Mouse (Mus musculus) liver, embryonic 16.5 days (tissue): ENCODE measurements around the gene Fam155a. TPM values are rescaled to one million over a fixed set of nuclear protein-coding genes. Genes with fewer than 3 reads are reported as not detected.

Experiments used
- ATAC-seq: fragments of 200-750 bp; cut with Nextera tagmentation; 2 replicates; pipeline ENCODE4 v1.8.0; 2017; ENCODE audit warnings: low read depth, mild to moderate bottlenecking, moderate number of reproducible peaks, moderate library complexity
- H3K27ac ChIP-seq: fragments of 300-500 bp; sonication (generic); 2 replicates; pipeline ENCODE4 v1.5.1; 2014; ENCODE audit warnings: mild to moderate bottlenecking, low read length
- H3K27me3 ChIP-seq: fragments of 300-500 bp; sonication (generic); 2 replicates; pipeline ENCODE4 v1.6.1; 2014; ENCODE audit warnings: low read depth, low read length, mixed read lengths; ENCODE audit not compliant: control insufficient read depth, insufficient read depth
- H3K36me3 ChIP-seq: fragments of 300-500 bp; sonication (generic); 2 replicates; pipeline ENCODE4 v1.6.1; 2014; ENCODE audit warnings: mild to moderate bottlenecking; ENCODE audit not compliant: control insufficient read depth, insufficient read depth
- H3K4me1 ChIP-seq: fragments of 300-500 bp; sonication (generic); 2 replicates; pipeline ENCODE4 v1.6.1; 2014; ENCODE audit warnings: low read depth, low read length, mixed read lengths; ENCODE audit not compliant: control insufficient read depth
- H3K4me2 ChIP-seq: fragments of 300-500 bp; sonication (generic); 2 replicates; pipeline ENCODE4 v1.6.1; 2014; ENCODE audit warnings: low read depth, low read length, mixed read lengths
- H3K4me3 ChIP-seq: fragments of 300-500 bp; sonication (generic); 2 replicates; pipeline ENCODE4 v1.5.1; 2014; ENCODE audit warnings: low read depth, mild to moderate bottlenecking, low read length
- H3K9ac ChIP-seq: fragments of 300-500 bp; sonication (generic); 2 replicates; pipeline ENCODE4 v1.6.1; 2014; ENCODE audit warnings: low read depth, low read length
- H3K9me3 ChIP-seq: fragments of 300-500 bp; sonication (generic); replicated peaks from 2 replicates; pipeline ENCODE4 v1.6.1; 2016; ENCODE audit warnings: low read length; ENCODE audit not compliant: control insufficient read depth
- WGBS: fragments of 180-500 bp; shearing (Covaris S2); extraction: QIAGEN DNeasy Blood & Tissue Kit; methylation state at CpG from one replicate; pipeline ENCODE4 v1.1.7; 2014; ENCODE audit not compliant: insufficient replicate concordance; 5-methylcytosine and 5-hydroxymethylcytosine counted together
- polyA plus RNA-seq: library from polyadenylated mRNA; unstranded; fragments of >200 nt; fragmentation: Nextera tagmentation; extraction: Ambion mirVana; gene quantifications from 2 replicates; pipeline ENCODE4 v1.2.1, GENCODE M21; 2015

Fam155a gene
- polyA plus RNA-seq, 1 experiment from 2014 or later: 0.05 TPM

GRCm38 (mm10) chr8:9367721-9368120 is 403.2 kb downstream of the Fam155a start:
- WGBS: 50% methylated on average over 6 of the region's 6 CpGs
- Histone ChIP-seq H3K9ac (no peak overlapping the region), H3K36me3 (no peaks in the 10 kb centered on the region), H3K4me3 (no peak overlapping the region), H3K27me3 (no peaks in the 10 kb centered on the region), H3K4me1 (no peaks in the 10 kb centered on the region), H3K9me3 (no peaks in the 10 kb centered on the region), H3K4me2 (no peak overlapping the region), H3K27ac (no peak overlapping the region)
- ATAC-seq: no peak

- Histone ChIP-seq H3K4me2 (no peak overlapping the region), H3K27me3 (no peaks in the 10 kb centered on the region), H3K9ac (no peak overlapping the region), H3K4me1 (no peaks in the 10 kb centered on the region), H3K9me3 (no peaks in the 10 kb centered on the region), H3K36me3 (no peaks in the 10 kb centered on the region), H3K4me3 (no peak overlapping the region), H3K27ac (no peak overlapping the region)
- no peak for ATAC-seq
- WGBS: 46% methylated on average over 1 of the region's 1 CpGs
These were observed 405.6 kb downstream of the Fam155a start for GRCm38 (mm10) chr8:9365381-9365780.

- H3K27ac ChIP-seq: no peak overlapping the region
- H3K9me3 ChIP-seq: no peaks in the 10 kb centered on the region
- ATAC-seq: no peak
- H3K36me3 ChIP-seq: no peaks in the 10 kb centered on the region
- no peaks in the 10 kb centered on the region for H3K27me3 ChIP-seq
- H3K4me1 ChIP-seq: no peaks in the 10 kb centered on the region
- 35% methylated on average over 7 of the region's 7 CpGs for WGBS
- H3K4me2 ChIP-seq: no peak overlapping the region
- no peak overlapping the region for H3K4me3 ChIP-seq
- H3K9ac ChIP-seq: no peak overlapping the region
These were observed 422.3 kb downstream of the Fam155a start for GRCm38 (mm10) chr8:9348523-9349135.

- Histone ChIP-seq H3K4me3 (no peak overlapping the region), H3K9me3 (no peaks in the 10 kb centered on the region), H3K4me1 (no peaks in the 10 kb centered on the region), H3K36me3 (no peaks in the 10 kb centered on the region), H3K9ac (no peak overlapping the region), H3K4me2 (no peak overlapping the region), H3K27ac (no peak overlapping the region), H3K27me3 (no peaks in the 10 kb centered on the region)
- WGBS: 57% methylated on average over 4 of the region's 4 CpGs
- ATAC-seq: no peak
These were observed 423.8 kb downstream of the Fam155a start for GRCm38 (mm10) chr8:9347163-9347562.

GRCm38 (mm10) chr8:9344136-9344535 is 426.8 kb downstream of the Fam155a start:
- no peak overlapping the region for H3K4me2 ChIP-seq
- no peak for ATAC-seq
- no peak overlapping the region for H3K27ac ChIP-seq
- no peaks in the 10 kb centered on the region for H3K27me3 ChIP-seq
- no peaks in the 10 kb centered on the region for H3K9me3 ChIP-seq
- no peak overlapping the region for H3K9ac ChIP-seq
- WGBS: 45% methylated on average over 4 of the region's 4 CpGs
- no peaks in the 10 kb centered on the region for H3K36me3 ChIP-seq
- no peaks in the 10 kb centered on the region for H3K4me1 ChIP-seq
- no peak overlapping the region for H3K4me3 ChIP-seq

GRCm38 (mm10) chr8:9342998-9343397 is 428.0 kb downstream of the Fam155a start:
- H3K4me1 ChIP-seq: no peaks in the 10 kb centered on the region
- no peaks in the 10 kb centered on the region for H3K36me3 ChIP-seq
- 68% methylated on average over 9 of the region's 9 CpGs for WGBS
- H3K27me3 ChIP-seq: no peaks in the 10 kb centered on the region
- H3K9ac ChIP-seq: no peak overlapping the region
- no peak overlapping the region for H3K4me2 ChIP-seq
- no peak overlapping the region for H3K4me3 ChIP-seq
- H3K9me3 ChIP-seq: no peaks in the 10 kb centered on the region
- H3K27ac ChIP-seq: no peak overlapping the region
- ATAC-seq: no peak

- H3K4me2 ChIP-seq: no peak overlapping the region
- H3K9me3 ChIP-seq: no peaks in the 10 kb centered on the region
- WGBS: 61% methylated on average over 9 of the region's 9 CpGs
- H3K4me1 ChIP-seq: no peaks in the 10 kb centered on the region
- no peak overlapping the region for H3K27ac ChIP-seq
- H3K4me3 ChIP-seq: no peak overlapping the region
- no peaks in the 10 kb centered on the region for H3K36me3 ChIP-seq
- no peak overlapping the region for H3K9ac ChIP-seq
- no peak for ATAC-seq
- no peaks in the 10 kb centered on the region for H3K27me3 ChIP-seq
These were observed 428.4 kb downstream of the Fam155a start for GRCm38 (mm10) chr8:9342593-9342992.

GRCm38 (mm10) chr8:9337905-9338304 is 433.1 kb downstream of the Fam155a start:
- no peaks in the 10 kb centered on the region for H3K9me3 ChIP-seq
- 76% methylated on average over 8 of the region's 8 CpGs for WGBS
- no peaks in the 10 kb centered on the region for H3K36me3 ChIP-seq
- no peak overlapping the region for H3K9ac ChIP-seq
- no peaks in the 10 kb centered on the region for H3K4me1 ChIP-seq
- no peaks in the 10 kb centered on the region for H3K27me3 ChIP-seq
- no peak overlapping the region for H3K4me2 ChIP-seq
- ATAC-seq: no peak
- no peak overlapping the region for H3K4me3 ChIP-seq
- H3K27ac ChIP-seq: no peak overlapping the region

- H3K9me3 ChIP-seq: no peaks in the 10 kb centered on the region
- WGBS: 62% methylated on average over 6 of the region's 6 CpGs
These were observed 435.0 kb downstream of the Fam155a start for GRCm38 (mm10) chr8:9335933-9336303.

More at GRCm38 (mm10) chr8:9335933-9336303, 435.0 kb downstream of the Fam155a start:
- Histone ChIP-seq H3K36me3 (no peaks in the 10 kb centered on the region), H3K27ac (no peak overlapping the region), H3K9ac (no peak overlapping the region), H3K4me1 (no peaks in the 10 kb centered on the region), H3K4me3 (no peak overlapping the region), H3K27me3 (no peaks in the 10 kb centered on the region), H3K4me2 (no peak overlapping the region)
- ATAC-seq: no peak
